ENCODE assay signal across 21 mouse cellular contexts in genomic region chr19:55543188-55543587, GRCm38 (mm10).
DNase-seq lines count a peak whose midpoint lies in the region; ATAC-seq lines count a peak whose summit lies in the region.
"Had no signal": no experiment of that assay in that cellular context is flagged by ENCODE, and none has a peak within 500 bp of the region (broad histone marks: within the 10 kb centered on the region; RNA-seq: fewer than 3 reads in every experiment).

No protein-coding gene starts in this region.

- ATAC-seq in forebrain, embryonic 16.5 days, result peak; percentile 50; the same call in 1 of the 2 replicates
- no peak for ATAC-seq in midbrain, embryonic 13.5 days
- no peak for ATAC-seq in midbrain, embryonic 16.5 days

- H3K4me2 ChIP-seq in forebrain, embryonic 16.5 days (ENCODE audit: low read length), result no peak overlapping the region
- H3K4me2 ChIP-seq in midbrain, embryonic 13.5 days (replicated peaks), result no peak overlapping the region
- H3K4me2 ChIP-seq in midbrain, embryonic 16.5 days (ENCODE audit: low read length), result no peak overlapping the region
- H3K4me2 ChIP-seq: heart, embryonic 15.5 days; limb, embryonic 15.5 days; liver, embryonic 13.5 days had no signal

- H3K27me3 ChIP-seq in forebrain, embryonic 16.5 days (replicated peaks; ENCODE audit: control insufficient read depth, insufficient read depth, low read length), result peaks cover 3% of the 10 kb centered on the region; the same call in 1 of the 2 replicates
- H3K27me3 ChIP-seq in forebrain, embryonic 10.5 days (ENCODE audit: poor library complexity, severe bottlenecking), result peaks cover 74% of the 10 kb centered on the region
- H3K27me3 ChIP-seq in midbrain, embryonic 13.5 days, result peaks cover 8% of the 10 kb centered on the region
- H3K27me3 ChIP-seq in midbrain, embryonic 16.5 days (ENCODE audit: control insufficient read depth, insufficient read depth, low read depth, low read length), result no peaks in the 10 kb centered on the region
- H3K27me3 ChIP-seq: heart, embryonic 15.5 days; limb, embryonic 15.5 days; liver, embryonic 13.5 days; megakaryocyte, embryonic 14.5 days had no signal

- no peak overlapping the region for H3K9ac ChIP-seq in forebrain, embryonic 16.5 days (replicated peaks; ENCODE audit: low read depth, low read length)
- no peak overlapping the region for H3K9ac ChIP-seq in midbrain, embryonic 13.5 days (replicated peaks)
- no peak overlapping the region for H3K9ac ChIP-seq in midbrain, embryonic 16.5 days (ENCODE audit: low read depth, low read length)
- H3K9ac ChIP-seq: heart, embryonic 15.5 days; limb, embryonic 15.5 days; liver, embryonic 13.5 days had no signal

- H3K36me3 ChIP-seq in forebrain, embryonic 16.5 days (ENCODE audit: control insufficient read depth, insufficient read depth), result no peaks in the 10 kb centered on the region
- H3K36me3 ChIP-seq in forebrain, embryonic 10.5 days (replicated peaks), result no peaks in the 10 kb centered on the region
- H3K36me3 ChIP-seq in midbrain, embryonic 13.5 days, result no peaks in the 10 kb centered on the region
- no peaks in the 10 kb centered on the region for H3K36me3 ChIP-seq in midbrain, embryonic 16.5 days (ENCODE audit: control insufficient read depth, insufficient read depth, low read length)
- H3K36me3 ChIP-seq: heart, embryonic 15.5 days; limb, embryonic 15.5 days; liver, embryonic 13.5 days had no signal

- intact Hi-C loops in gastrocnemius, postnatal 14 days (cut with DNase I; ENCODE audit: low total_unique reads), result loop anchor here (10.0 kb wide), 1 partner anchor 592 kb away; no protein-coding TSS in a partner anchor

- no peaks in the 10 kb centered on the region for H3K9me3 ChIP-seq in forebrain, embryonic 16.5 days (ENCODE audit: control insufficient read depth, low read length)
- H3K9me3 ChIP-seq in forebrain, embryonic 10.5 days, result no peaks in the 10 kb centered on the region
- no peaks in the 10 kb centered on the region for H3K9me3 ChIP-seq in midbrain, embryonic 13.5 days
- H3K9me3 ChIP-seq in midbrain, embryonic 16.5 days (replicated peaks; ENCODE audit: control insufficient read depth, low read length, poor library complexity, severe bottlenecking), result no peaks in the 10 kb centered on the region; the same call in 1 of the 2 replicates
- H3K9me3 ChIP-seq: heart, embryonic 15.5 days; limb, embryonic 10.5 days; limb, embryonic 15.5 days; liver, embryonic 13.5 days; megakaryocyte, embryonic 14.5 days had no signal

- 25% methylated on average over 9 of the region's 9 CpGs for WGBS in forebrain, embryonic 16.5 days
- 90% methylated on average over 9 of the region's 9 CpGs for WGBS in forebrain, embryonic 10.5 days
- WGBS in midbrain, embryonic 13.5 days, result 57% methylated on average over 9 of the region's 9 CpGs
- WGBS in midbrain, embryonic 16.5 days, result 50% methylated on average over 9 of the region's 9 CpGs

- H3K4me3 ChIP-seq in forebrain, embryonic 16.5 days (replicated peaks; ENCODE audit: low read length), result no peak overlapping the region
- H3K4me3 ChIP-seq in forebrain, embryonic 10.5 days, result no peak overlapping the region
- no peak overlapping the region for H3K4me3 ChIP-seq in midbrain, embryonic 13.5 days (replicated peaks)
- H3K4me3 ChIP-seq in midbrain, embryonic 16.5 days (ENCODE audit: low read depth, low read length), result no peak overlapping the region
- H3K4me3 ChIP-seq: heart, adult 2 months; heart, embryonic 15.5 days; limb, embryonic 10.5 days; limb, embryonic 15.5 days; liver, embryonic 13.5 days; megakaryocyte, embryonic 14.5 days had no signal

- H3K27ac ChIP-seq in forebrain, embryonic 16.5 days (ENCODE audit: low read length), result no peak overlapping the region
- H3K27ac ChIP-seq in forebrain, embryonic 10.5 days, result no peak overlapping the region
- peak overlapping the region; percentile 20 for H3K27ac ChIP-seq in midbrain, embryonic 13.5 days
- H3K27ac ChIP-seq in midbrain, embryonic 16.5 days (ENCODE audit: low read length), result no peak overlapping the region
- H3K27ac ChIP-seq: heart, adult 2 months; heart, embryonic 15.5 days; limb, embryonic 10.5 days; liver, embryonic 13.5 days had no signal

- DNase-seq in forebrain, embryonic 10.5 days (ENCODE audit: extremely low spot score, low spot score), result no peak
- DNase-seq in R1 (ENCODE audit: low read depth, low spot score), result peak; percentile 67
- no peak for DNase-seq in Muller cell, postnatal 12 days (ENCODE audit: inconsistent ontology term)
- DNase-seq in gastrocnemius, postnatal 14 days, result no peak
- DNase-seq: cerebellum, adult 11 months; cerebellum, adult 9-11 months; gastrocnemius, postnatal 36 days; kidney, adult 9 months; kidney, postnatal 10 days; layer of hippocampus, postnatal 36 days; liver, embryonic 13.5 days; thymus, adult 2 months; thymus, postnatal 36 days had no signal

- H3K4me1 ChIP-seq in forebrain, embryonic 16.5 days (replicated peaks; ENCODE audit: control insufficient read depth, insufficient read depth, low read length), result peaks cover 5% of the 10 kb centered on the region
- H3K4me1 ChIP-seq in forebrain, embryonic 10.5 days, result peaks cover 26% of the 10 kb centered on the region
- H3K4me1 ChIP-seq in midbrain, embryonic 13.5 days (replicated peaks), result peaks cover 10% of the 10 kb centered on the region
- no peaks in the 10 kb centered on the region for H3K4me1 ChIP-seq in midbrain, embryonic 16.5 days (ENCODE audit: control insufficient read depth, insufficient read depth, low read length)
